Mouse (Mus musculus) ES-E14 (cell line): ENCODE results near the gene Exoc3l.

ENCODE experiments used
- CHD2 ChIP-seq: IDR thresholded peaks from 2 replicates; pipeline ENCODE4 v1.6.1; 2014; ENCODE audit warnings: mild to moderate bottlenecking, low read depth, low read length, inconsistent platforms
- HCFC1 ChIP-seq: IDR thresholded peaks from 2 replicates; pipeline ENCODE4 v1.6.1; 2012; ENCODE audit warnings: low read length, inconsistent platforms, borderline replicate concordance; ENCODE audit not compliant: insufficient read depth
- MAFK ChIP-seq: IDR thresholded peaks from 2 replicates; pipeline ENCODE4 v1.6.1; 2014; ENCODE audit warnings: mild to moderate bottlenecking, low read depth, low read length, inconsistent platforms; ENCODE audit not compliant: insufficient read depth
- ZC3H11A ChIP-seq: IDR thresholded peaks from 2 replicates; pipeline ENCODE4 v1.6.1; 2012; ENCODE audit warnings: low read depth, mild to moderate bottlenecking, inconsistent platforms, low read length, borderline replicate concordance
- ZNF384 ChIP-seq: IDR thresholded peaks from 2 replicates; pipeline ENCODE4 v1.6.1; 2012; ENCODE audit warnings: low read depth, low read length, inconsistent platforms

DNA sequence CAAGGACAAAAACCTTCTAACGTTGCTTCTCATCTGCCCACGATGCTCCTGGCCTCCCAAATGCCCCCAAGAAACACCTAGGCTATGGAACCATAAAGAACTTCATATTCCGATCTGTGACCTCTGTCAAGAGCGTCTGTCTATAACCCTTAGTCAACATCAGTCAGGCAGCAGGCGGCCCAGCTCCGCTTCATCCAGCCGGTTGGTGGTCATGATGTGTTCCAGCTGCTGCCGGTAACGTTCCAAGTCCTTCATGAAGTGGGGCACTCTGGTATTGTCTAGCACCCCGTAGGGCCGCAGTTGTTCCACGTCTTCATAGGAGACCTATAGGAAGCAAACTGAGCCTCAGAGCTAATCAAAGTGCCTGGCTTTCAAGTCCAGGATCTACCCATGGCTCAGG is 14.1 kb downstream of the Exoc3l start:
- TF ChIP-seq ZC3H11A: no peak
- TF ChIP-seq MAFK: no peak
- TF ChIP-seq HCFC1: no peak
- TF ChIP-seq ZNF384: no peak
- no peak for TF ChIP-seq CHD2
